Mouse (Mus musculus) E14TG2a.4 (cell line): ENCODE data around the gene 9330182L06Rik.

Experiments
- CTCF ChIP-seq: conservative IDR thresholded peaks from 2 replicates; pipeline ENCODE4 v1.5.1; 2014; ENCODE audit warnings: low read length
- NANOG ChIP-seq: IDR thresholded peaks from 2 replicates; pipeline ENCODE4 v1.6.1; 2014; ENCODE audit warnings: borderline replicate concordance, low read length, mixed read lengths

GRCm38 (mm10) chr5:9525507-9525906 is 259.6 kb downstream of the 9330182L06Rik start:
- TF ChIP-seq CTCF (no peak), NANOG (no peak)
